Mouse (Mus musculus) embryo, embryonic 10.5 days (tissue): ENCODE data around the gene Tspan5.

Experiments
- DNase-seq: peaks from one replicate; pipeline ENCODE4 v3.0.0-alpha.2; 2015; ENCODE audit warnings: low spot score

Tspan5 gene

GRCm38 (mm10) chr3:138741649-138742565 is at the start of gene Tspan5:
Tspan5 (plus strand) TSS chr3:138742195.
- peak; percentile 87 for DNase-seq

- no peak for DNase-seq
These were observed 49.7 kb upstream of the Tspan5 start for GRCm38 (mm10) chr3:138692302-138692701.

- no peak for DNase-seq
These were observed 38.6 kb upstream of the Tspan5 start for GRCm38 (mm10) chr3:138703399-138703798.

GRCm38 (mm10) chr3:138704469-138704868 is 37.5 kb upstream of the Tspan5 start:
- no peak for DNase-seq

GRCm38 (mm10) chr3:138705875-138706274 is 36.1 kb upstream of the Tspan5 start:
- DNase-seq = no peak

GRCm38 (mm10) chr3:138709183-138709582 is 32.8 kb upstream of the Tspan5 start:
- no peak for DNase-seq

- no peak for DNase-seq
These were observed 30.0 kb upstream of the Tspan5 start for GRCm38 (mm10) chr3:138711971-138712370.

- DNase-seq = no peak
These were observed 29.4 kb upstream of the Tspan5 start for GRCm38 (mm10) chr3:138712452-138713140.

- DNase-seq = peak; percentile 22
These were observed 28.9 kb upstream of the Tspan5 start for GRCm38 (mm10) chr3:138713141-138713540.

- no peak for DNase-seq
These were observed 27.2 kb upstream of the Tspan5 start for GRCm38 (mm10) chr3:138714788-138715187.

- DNase-seq = no peak
These were observed 26.8 kb upstream of the Tspan5 start for GRCm38 (mm10) chr3:138715212-138715611.

- no peak for DNase-seq
These were observed 25.0 kb upstream of the Tspan5 start for GRCm38 (mm10) chr3:138717040-138717439.

- no peak for DNase-seq
These were observed 19.8 kb upstream of the Tspan5 start for GRCm38 (mm10) chr3:138722152-138722551.

- DNase-seq = no peak
These were observed 14.4 kb upstream of the Tspan5 start for GRCm38 (mm10) chr3:138727571-138727970.

GRCm38 (mm10) chr3:138728840-138729239 is 13.2 kb upstream of the Tspan5 start:
- DNase-seq = no peak

- no peak for DNase-seq
These were observed 11.2 kb upstream of the Tspan5 start for GRCm38 (mm10) chr3:138730812-138731211.

- DNase-seq = no peak
These were observed 6.2 kb upstream of the Tspan5 start for GRCm38 (mm10) chr3:138735760-138736159.

GRCm38 (mm10) chr3:138739150-138739700 is 2.8 kb upstream of the Tspan5 start:
- DNase-seq = no peak

- no peak for DNase-seq
These were observed 1.7 kb upstream of the Tspan5 start for GRCm38 (mm10) chr3:138740291-138740690.

GRCm38 (mm10) chr3:138740843-138741540 is 1.0 kb upstream of the Tspan5 start:
- no peak for DNase-seq

GRCm38 (mm10) chr3:138742566-138742930 is 553 bp downstream of the Tspan5 start:
- no peak for DNase-seq

- DNase-seq = peak; percentile 91
These were observed 1.2 kb downstream of the Tspan5 start for GRCm38 (mm10) chr3:138743061-138743671.
